Mouse (Mus musculus): ENCODE measurements at regions not wholly inside any gene's neighbourhood (a gene's known extent, or its start where the extent isn't known, plus 50 kb on each side); places are given as distances from the start of the nearest gene placed in this dataset.

- no peak for DNase-seq (ENCODE audit: low spot score in 2 of 2)
Observed at GRCm38 (mm10) chr13:5211659-5212058, 602.7 kb upstream of the Akr1e1 start.

GRCm38 (mm10) chr13:5229476-5229875, 620.5 kb upstream of the Akr1e1 start:
- DNase-seq (ENCODE audit: low spot score in 2 of 2), result no peak

- no peak for DNase-seq (ENCODE audit: low spot score in 2 of 2)
Observed at GRCm38 (mm10) chr13:5234232-5234631, 625.3 kb upstream of the Akr1e1 start.

- DNase-seq (ENCODE audit: low spot score in 2 of 2), result no peak
Observed at GRCm38 (mm10) chr13:5235391-5235790, 625.9 kb upstream of the Klf6 start.

GRCm38 (mm10) chr13:5240541-5240940, 620.7 kb upstream of the Klf6 start:
- no peak for DNase-seq (ENCODE audit: low spot score in 2 of 2)

GRCm38 (mm10) chr13:5242782-5243181, 618.5 kb upstream of the Klf6 start:
- no peak for DNase-seq (ENCODE audit: low spot score in 2 of 2)

- DNase-seq (ENCODE audit: low spot score in 2 of 2), result peak in 1 of 2 experiments; percentile 64
Observed at GRCm38 (mm10) chr13:5248671-5249391, 612.5 kb upstream of the Klf6 start.

GRCm38 (mm10) chr13:5257891-5258660, 603.2 kb upstream of the Klf6 start:
- DNase-seq (ENCODE audit: low spot score in 2 of 2), result no peak

GRCm38 (mm10) chr13:5259760-5260159, 601.5 kb upstream of the Klf6 start:
- no peak for DNase-seq (ENCODE audit: low spot score in 2 of 2)

GRCm38 (mm10) chr13:5272506-5273192, 588.6 kb upstream of the Klf6 start:
- no peak for DNase-seq (ENCODE audit: low spot score in 2 of 2)

GRCm38 (mm10) chr13:5276564-5276963, 584.7 kb upstream of the Klf6 start:
- no peak for DNase-seq (ENCODE audit: low spot score in 2 of 2)

GRCm38 (mm10) chr13:5289753-5290449, 571.4 kb upstream of the Klf6 start:
- no peak for DNase-seq (ENCODE audit: low spot score in 2 of 2)

GRCm38 (mm10) chr13:5302141-5302540, 559.1 kb upstream of the Klf6 start:
- DNase-seq (ENCODE audit: low spot score in 2 of 2), result peak in 1 of 2 experiments; percentile 15

GRCm38 (mm10) chr13:5306688-5307087, 554.6 kb upstream of the Klf6 start:
- no peak for DNase-seq (ENCODE audit: low spot score in 2 of 2)

- DNase-seq (ENCODE audit: low spot score in 2 of 2), result no peak
Observed at GRCm38 (mm10) chr13:5313297-5313696, 548.0 kb upstream of the Klf6 start.

- DNase-seq (ENCODE audit: low spot score in 2 of 2), result no peak
Observed at GRCm38 (mm10) chr13:5315011-5315410, 546.3 kb upstream of the Klf6 start.

GRCm38 (mm10) chr13:5317941-5318856, 543.1 kb upstream of the Klf6 start:
- DNase-seq (ENCODE audit: low spot score in 2 of 2), result no peak

- DNase-seq (ENCODE audit: low spot score in 2 of 2), result no peak
Observed at GRCm38 (mm10) chr13:5345712-5346111, 515.6 kb upstream of the Klf6 start.

GRCm38 (mm10) chr13:5347503-5348469, 513.5 kb upstream of the Klf6 start:
- DNase-seq (ENCODE audit: low spot score in 2 of 2), result peak; percentile 5 to 14
